Mouse (Mus musculus) mouse embryonic stem cell (cell line): ENCODE results near the gene Mboat7.

ENCODE experiments used
- in situ Hi-C, 2 experiments: fragments of 300-500 bp; cut with MboI; formaldehyde crosslinking; loops; 1 replicate in 1 of 2; 3 replicates in 1 of 2; pipeline ENCODE4 v1.14.3; 2019 to 2020; ENCODE audit warnings: low sequenced_read_pairs in 2 of 2, low pct_unique_long_range_greater_than_20kb in 1 of 2, mixed read lengths in 1 of 2; ENCODE audit not compliant: unreplicated experiment in 1 of 2

The Mboat7 gene

GRCm38 (mm10) chr7:3658578-3658977 is 34.7 kb downstream of the Mboat7 start:
- in situ Hi-C loops, result no loop called here

- in situ Hi-C loops, result no loop called here
Observed at GRCm38 (mm10) chr7:3656966-3657365, 36.4 kb downstream of the Mboat7 start.

GRCm38 (mm10) chr7:3646641-3647040 is 46.7 kb downstream of the Mboat7 start:
- in situ Hi-C loops, result no loop called here

- in situ Hi-C loops, result no loop called here
Observed at GRCm38 (mm10) chr7:3646188-3646587, 47.1 kb downstream of the Mboat7 start.

- in situ Hi-C loops, result no loop called here
Observed at GRCm38 (mm10) chr7:3645488-3646025, 47.8 kb downstream of the Mboat7 start.

GRCm38 (mm10) chr7:3644672-3645487 is 48.4 kb downstream of the Mboat7 start, which contains the start of gene Cnot3:
Cnot3 (plus strand) TSS chr7:3645268.
- in situ Hi-C loops, result no loop called here

- in situ Hi-C loops, result no loop called here
Observed at GRCm38 (mm10) chr7:3644348-3644671, 49.0 kb downstream of the Mboat7 start.

GRCm38 (mm10) chr7:3643843-3644242 is 49.5 kb downstream of the Mboat7 start:
- in situ Hi-C loops, result no loop called here

- in situ Hi-C loops, result no loop called here
Observed at GRCm38 (mm10) chr7:3643412-3643811, 49.9 kb downstream of the Mboat7 start.

- in situ Hi-C loops, result no loop called here
Observed at GRCm38 (mm10) chr7:3630478-3630815, 62.9 kb downstream of the Mboat7 start.

GRCm38 (mm10) chr7:3629543-3630477 is 63.5 kb downstream of the Mboat7 start, which contains the start of the genes Tfpt and Prpf31:
Tfpt (minus strand) TSS chr7:3629929.
Prpf31 (plus strand) TSS chr7:3629985.
- in situ Hi-C loops, result loop anchor here in 1 of 2 experiments (5.0 to 10.0 kb wide), 2 partner anchors 32 to 855 kb away; no protein-coding TSS in a partner anchor

- in situ Hi-C loops, result loop anchor here in 1 of 2 experiments (5.0 to 10.0 kb wide), 2 partner anchors 33 to 856 kb away; no protein-coding TSS in a partner anchor
Observed at GRCm38 (mm10) chr7:3629030-3629429, 64.3 kb downstream of the Mboat7 start.
